Mouse (Mus musculus) ES-Bruce4 (cell line): Measurements from ENCODE around the gene Mrps35. TPM values are rescaled to one million over a fixed set of nuclear protein-coding genes. Genes with fewer than 3 reads are reported as not detected.

Experiments
- H3K27ac ChIP-seq: 2 replicates; pipeline ENCODE4 v1.5.1; 2012; ENCODE audit warnings: low read length, inconsistent platforms; ENCODE audit not compliant: insufficient read depth
- H3K27me3 ChIP-seq: 2 replicates; pipeline ENCODE4 v1.6.1; 2012; ENCODE audit warnings: mild to moderate bottlenecking, low read length, inconsistent platforms; ENCODE audit not compliant: control insufficient read depth, poor library complexity, insufficient read depth, severe bottlenecking
- H3K36me3 ChIP-seq: 2 replicates; pipeline ENCODE4 v1.6.1; 2012; ENCODE audit warnings: inconsistent platforms, mild to moderate bottlenecking, low read length, moderate library complexity; ENCODE audit not compliant: control insufficient read depth, poor library complexity, insufficient read depth, severe bottlenecking
- H3K4me1 ChIP-seq: one replicate; pipeline ENCODE4 v1.8.1; 2011; ENCODE audit warnings: low read length; ENCODE audit not compliant: control insufficient read depth, insufficient read depth
- H3K4me3 ChIP-seq: 2 replicates; pipeline ENCODE4 v1.5.1; 2011; ENCODE audit warnings: low read depth, mild to moderate bottlenecking, low read length
- H3K9ac ChIP-seq: 2 replicates; pipeline ENCODE4 v1.6.1; 2012; ENCODE audit warnings: low read depth, mild to moderate bottlenecking, inconsistent platforms; ENCODE audit not compliant: poor library complexity, severe bottlenecking
- H3K9me3 ChIP-seq: replicated peaks from 2 replicates; pipeline ENCODE4 v1.6.1; 2012; ENCODE audit warnings: mild to moderate bottlenecking, low read length, inconsistent platforms; ENCODE audit not compliant: control insufficient read depth, poor library complexity, insufficient read depth, severe bottlenecking
- CTCF ChIP-seq: IDR thresholded peaks from one replicate; pipeline ENCODE4 v1.8.1; 2011; ENCODE audit warnings: low read depth, low read length
- EP300 ChIP-seq: IDR thresholded peaks from 2 replicates; pipeline ENCODE4 v1.6.1; 2011; ENCODE audit warnings: low read depth, low read length; ENCODE audit not compliant: insufficient read depth
- POLR2A ChIP-seq: IDR thresholded peaks from one replicate; pipeline ENCODE4 v1.8.1; 2011; ENCODE audit warnings: low read length; ENCODE audit not compliant: insufficient read depth
- polyA plus RNA-seq: library from polyadenylated mRNA; stranded (reverse); fragments of >200 nt; gene quantifications from 2 replicates; pipeline ENCODE4 v1.2.4, GENCODE M21; 2011; ENCODE audit warnings: low read depth; ENCODE audit not compliant: missing spikeins, insufficient read depth, insufficient read length

The Mrps35 gene
- polyA plus RNA-seq, 1 experiment: 87.6 TPM

DNA sequence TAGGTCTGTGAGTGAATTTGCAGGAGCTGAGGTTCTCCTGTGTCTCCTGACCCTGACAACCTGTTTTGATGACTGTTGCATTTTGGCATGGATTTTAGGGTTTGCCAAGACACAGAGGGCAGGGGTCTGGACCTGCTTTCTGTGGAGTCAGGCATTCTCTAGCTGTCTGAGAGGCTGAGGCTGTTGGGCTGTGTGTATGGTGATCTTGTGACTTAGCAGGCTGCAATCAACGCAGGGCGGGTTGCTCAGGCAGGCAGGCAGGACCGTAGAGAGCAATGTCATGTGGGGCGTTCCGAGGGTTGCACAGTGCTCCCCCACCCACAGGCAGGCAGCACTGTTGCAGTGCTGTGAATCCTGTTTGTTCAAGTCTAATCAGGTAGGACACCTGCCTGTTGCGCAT lies 64.2 kb downstream of the Mrps35 start:
- H3K4me1 ChIP-seq: no peaks in the 10 kb centered on the region
- H3K4me3 ChIP-seq: no peak overlapping the region
- H3K9ac ChIP-seq: no peak overlapping the region
- TF ChIP-seq POLR2A (no peak), EP300 (no peak), CTCF (no peak)
- no peak overlapping the region for H3K27ac ChIP-seq
- no peaks in the 10 kb centered on the region for H3K27me3 ChIP-seq
- H3K36me3 ChIP-seq: peaks cover 10% of the 10 kb centered on the region
- H3K9me3 ChIP-seq: no peaks in the 10 kb centered on the region

GRCm38 (mm10) chr6:147109283-147109682 lies 66.7 kb downstream of the Mrps35 start:
- no peaks in the 10 kb centered on the region for H3K9me3 ChIP-seq
- H3K36me3 ChIP-seq: peaks cover 10% of the 10 kb centered on the region
- no peak overlapping the region for H3K9ac ChIP-seq
- no peak overlapping the region for H3K27ac ChIP-seq
- no peak overlapping the region for H3K4me3 ChIP-seq
- TF ChIP-seq CTCF: no peak
- TF ChIP-seq POLR2A: no peak
- no peak for TF ChIP-seq EP300
- H3K4me1 ChIP-seq: no peaks in the 10 kb centered on the region
- no peaks in the 10 kb centered on the region for H3K27me3 ChIP-seq

DNA sequence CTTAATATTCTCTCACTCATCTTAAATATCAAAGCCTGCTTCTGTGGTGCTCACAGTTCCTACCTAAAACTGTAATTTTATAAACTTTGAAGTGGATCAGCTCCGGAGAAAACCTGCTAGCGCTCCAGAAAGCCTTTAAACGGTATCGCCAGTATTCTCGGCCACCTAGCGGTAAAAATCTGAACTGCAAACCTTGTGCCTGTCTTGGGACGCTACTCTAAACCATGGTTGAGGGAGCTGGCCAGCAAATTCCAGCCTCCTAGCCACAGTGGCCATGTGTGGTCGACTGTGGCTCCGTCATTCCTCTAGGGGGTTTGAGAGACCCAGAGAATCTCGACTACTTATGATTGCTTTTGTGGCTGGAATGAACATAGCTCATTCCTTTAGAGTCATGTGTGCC lies 74.0 kb downstream of the Mrps35 start:
- Histone ChIP-seq H3K9ac (no peak overlapping the region), H3K9me3 (no peaks in the 10 kb centered on the region), H3K4me3 (no peak overlapping the region), H3K36me3 (no peaks in the 10 kb centered on the region), H3K27me3 (no peaks in the 10 kb centered on the region), H3K27ac (no peak overlapping the region), H3K4me1 (no peaks in the 10 kb centered on the region)
- TF ChIP-seq EP300 (no peak), CTCF (peak; percentile 55)

GRCm38 (mm10) chr6:147117764-147118163 lies 75.2 kb downstream of the Mrps35 start:
- Histone ChIP-seq H3K27me3 (no peaks in the 10 kb centered on the region), H3K9ac (no peak overlapping the region), H3K4me3 (no peak overlapping the region), H3K4me1 (no peaks in the 10 kb centered on the region), H3K36me3 (no peaks in the 10 kb centered on the region), H3K27ac (no peak overlapping the region), H3K9me3 (no peaks in the 10 kb centered on the region)
- TF ChIP-seq POLR2A (no peak), EP300 (no peak), CTCF (no peak)

DNA sequence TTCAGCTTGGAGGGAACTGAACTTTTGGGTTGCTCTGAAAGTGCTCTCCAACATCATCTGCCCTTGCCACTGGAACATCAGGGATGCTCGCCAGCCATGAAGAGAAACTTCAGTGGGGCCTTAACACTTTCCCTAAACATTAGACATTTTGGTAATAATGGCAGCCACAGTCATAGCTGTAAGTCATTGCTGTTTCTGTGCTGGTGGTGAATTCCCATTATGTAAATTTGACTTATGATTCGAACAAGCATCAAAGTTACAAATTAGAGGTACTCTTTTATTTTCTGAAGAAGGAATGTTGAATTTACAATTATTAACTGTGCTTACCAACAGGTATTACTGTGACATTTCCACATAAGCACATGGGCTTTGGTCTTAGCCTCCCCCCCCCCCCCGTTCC lies 75.6 kb downstream of the Mrps35 start:
- Histone ChIP-seq H3K4me3 (no peak overlapping the region), H3K9ac (no peak overlapping the region), H3K27ac (no peak overlapping the region), H3K36me3 (no peaks in the 10 kb centered on the region), H3K4me1 (no peaks in the 10 kb centered on the region), H3K9me3 (no peaks in the 10 kb centered on the region), H3K27me3 (no peaks in the 10 kb centered on the region)
- TF ChIP-seq EP300 (no peak), CTCF (no peak), POLR2A (no peak)

- TF ChIP-seq POLR2A (no peak), EP300 (no peak), CTCF (no peak)
Observed at GRCm38 (mm10) chr6:147121320-147121719, 78.8 kb downstream of the Mrps35 start.

More at GRCm38 (mm10) chr6:147121320-147121719, 78.8 kb downstream of the Mrps35 start:
- Histone ChIP-seq H3K4me3 (no peak overlapping the region), H3K27me3 (no peaks in the 10 kb centered on the region), H3K9me3 (no peaks in the 10 kb centered on the region), H3K9ac (no peak overlapping the region), H3K4me1 (no peaks in the 10 kb centered on the region), H3K36me3 (no peaks in the 10 kb centered on the region), H3K27ac (no peak overlapping the region)

Other genes starting within 250 kb of the Mrps35 start
- gene Arntl2, start 246.7 kb upstream of the Mrps35 start, polyA plus RNA-seq: 18.6 and 19.5 TPM in 2 replicates
- gene Smco2, start 192.7 kb upstream of the Mrps35 start, polyA plus RNA-seq: not detected in 2 replicates
- 66.1 and 66.6 TPM in 2 replicates for gene Ppfibp1, start 154.3 kb upstream of the Mrps35 start, polyA plus RNA-seq
- gene 1700034J05Rik, start 88.3 kb upstream of the Mrps35 start, polyA plus RNA-seq: not detected in 2 replicates
- gene Rep15, start 10.2 kb upstream of the Mrps35 start, polyA plus RNA-seq: 0.53 and 0.72 TPM in 2 replicates
- gene Mansc4, start 44.3 kb downstream of the Mrps35 start, polyA plus RNA-seq: not detected in 2 replicates
- gene Klhl42, start 48.6 kb downstream of the Mrps35 start, polyA plus RNA-seq: 18.9 and 22.7 TPM in 2 replicates
- not detected in 2 replicates for gene Pthlh, start 221.4 kb downstream of the Mrps35 start, polyA plus RNA-seq